Mouse (Mus musculus): ENCODE measurements around the gene Fkbp7. TPM values are rescaled to one million over a fixed set of nuclear protein-coding genes. Genes with fewer than 3 reads are reported as not detected.

Fkbp7 gene
- 12.3 and 13.2 TPM in 2 replicates for total RNA-seq (2015)
- 7.0 and 8.1 TPM in 2 replicates for total RNA-seq (2017)

DNA sequence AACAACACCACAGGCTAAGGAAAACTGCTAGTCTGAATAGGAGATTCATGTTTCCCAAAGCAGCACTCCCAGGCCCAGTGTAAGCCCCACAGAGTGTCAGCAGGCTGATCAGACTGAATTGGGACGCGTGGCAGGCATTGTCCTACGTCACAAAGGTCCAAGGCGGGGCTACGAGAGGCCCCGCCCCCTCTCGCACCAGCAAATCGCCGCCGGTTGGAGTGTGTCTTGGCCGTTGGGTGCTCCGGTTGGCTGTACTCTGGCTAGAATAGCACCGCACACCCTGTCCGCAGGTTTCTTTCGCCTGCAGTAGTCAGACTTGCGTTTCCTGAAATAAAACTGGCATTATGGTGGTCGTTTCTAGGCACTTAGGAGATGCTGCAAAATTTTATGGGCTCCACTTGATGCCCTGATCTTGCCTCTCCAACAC is at the start of gene Fkbp7:
TSS of gene Fkbp7 (minus strand) at position 151 of the 427 bp plus-strand sequence.
- ATAC-seq (ENCODE audit: poor library complexity, severe bottlenecking), result peak; percentile 80

DNA sequence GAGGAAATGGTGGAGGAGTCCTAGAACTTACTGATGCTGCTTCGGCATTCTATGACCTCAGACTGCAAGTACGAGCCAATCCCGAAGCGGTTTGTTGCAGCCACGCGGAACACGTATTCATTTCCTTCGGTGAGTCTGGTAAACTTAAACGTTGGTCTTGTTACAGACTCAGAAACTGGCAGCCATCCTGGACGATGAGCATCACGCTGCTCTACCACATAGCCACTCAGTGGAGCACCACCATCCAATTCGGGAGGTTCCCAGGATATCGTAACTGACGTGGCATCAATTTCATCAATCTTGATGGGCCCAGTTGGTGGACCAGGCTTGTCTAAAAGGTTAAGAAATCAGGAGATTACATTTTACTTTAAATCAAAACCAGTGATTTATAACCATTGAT is 46.7 kb upstream of the Fkbp7 start:
- ATAC-seq (ENCODE audit: poor library complexity, severe bottlenecking), result no peak

DNA sequence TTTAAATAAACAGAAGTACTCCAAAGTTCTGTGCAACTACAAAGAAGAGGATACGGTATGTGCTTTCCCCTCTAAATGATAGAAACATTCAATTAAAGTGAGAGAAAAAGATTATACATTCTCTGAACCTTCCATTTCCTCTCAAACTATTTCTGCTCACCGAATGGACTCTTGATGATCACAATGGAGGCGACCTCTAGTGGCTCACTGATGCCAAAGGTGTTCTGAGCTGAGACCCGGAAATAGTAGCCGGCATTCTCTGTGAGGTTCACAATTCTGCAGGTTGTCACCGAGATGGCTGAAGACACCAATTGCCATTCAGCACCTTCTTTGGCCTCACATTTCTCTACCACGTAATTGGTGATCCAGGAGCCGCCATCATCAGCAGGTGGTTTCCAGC is 42.1 kb upstream of the Fkbp7 start:
- no peak for ATAC-seq (ENCODE audit: poor library complexity, severe bottlenecking)

DNA sequence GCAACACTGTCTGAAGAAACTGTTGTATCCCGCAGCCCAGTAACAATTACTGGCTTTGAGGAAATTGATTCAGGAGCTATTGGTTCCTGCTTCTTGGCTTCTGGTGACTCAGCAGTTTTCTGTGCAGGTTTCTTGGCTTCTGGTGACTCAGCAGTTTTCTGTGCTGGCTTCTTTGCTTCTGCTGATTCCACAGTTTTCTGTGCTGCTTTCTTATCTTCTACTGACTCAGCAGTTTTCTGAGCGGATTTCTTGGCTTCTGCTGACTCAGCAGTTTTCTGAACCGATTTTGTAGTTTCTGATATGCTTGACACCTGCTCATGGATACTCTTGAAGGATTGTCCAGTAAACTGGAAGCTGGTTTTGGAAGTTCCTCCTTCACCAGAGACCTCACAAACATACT is 35.6 kb upstream of the Fkbp7 start:
- ATAC-seq (ENCODE audit: poor library complexity, severe bottlenecking), result no peak

DNA sequence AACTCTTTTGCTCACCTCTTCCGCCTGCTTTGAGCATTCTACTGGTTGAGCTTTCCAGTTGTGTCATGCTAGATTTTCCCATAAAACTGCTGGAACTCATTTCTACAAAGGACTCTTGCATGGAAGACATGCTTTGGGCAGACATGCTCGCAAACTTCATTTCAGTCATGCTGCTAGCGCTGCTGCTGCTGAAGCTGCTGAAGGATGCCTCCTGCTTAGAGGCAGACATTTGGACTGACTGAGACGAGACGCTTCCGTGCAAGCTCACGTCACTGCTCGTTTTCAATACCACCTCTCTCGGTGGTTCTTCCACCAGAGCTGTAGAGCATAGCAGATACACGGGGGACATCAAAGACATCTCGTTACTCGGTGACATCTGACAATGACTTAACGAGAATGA is 32.7 kb upstream of the Fkbp7 start:
- ATAC-seq (ENCODE audit: poor library complexity, severe bottlenecking), result no peak

DNA sequence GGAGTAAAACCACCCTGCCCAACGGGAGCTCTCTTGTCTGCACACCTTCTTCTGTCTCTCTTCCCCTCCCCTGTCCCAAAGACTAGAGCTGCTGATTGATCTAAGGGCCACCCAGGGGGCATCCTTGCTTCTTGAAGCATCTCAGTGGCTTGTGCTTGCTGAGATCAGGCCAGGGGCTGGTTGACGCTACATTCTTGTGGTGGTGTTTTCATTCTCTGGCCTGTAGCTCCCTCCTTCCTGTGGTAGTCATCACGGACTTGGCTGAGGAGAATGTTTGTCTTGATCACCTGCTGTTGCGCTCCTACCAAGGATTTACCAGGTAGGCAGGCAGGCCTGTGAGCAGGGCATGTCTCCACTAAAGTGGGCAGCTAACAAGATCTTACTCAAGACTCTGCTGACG is 29.8 kb upstream of the Fkbp7 start:
- ATAC-seq (ENCODE audit: poor library complexity, severe bottlenecking), result no peak

DNA sequence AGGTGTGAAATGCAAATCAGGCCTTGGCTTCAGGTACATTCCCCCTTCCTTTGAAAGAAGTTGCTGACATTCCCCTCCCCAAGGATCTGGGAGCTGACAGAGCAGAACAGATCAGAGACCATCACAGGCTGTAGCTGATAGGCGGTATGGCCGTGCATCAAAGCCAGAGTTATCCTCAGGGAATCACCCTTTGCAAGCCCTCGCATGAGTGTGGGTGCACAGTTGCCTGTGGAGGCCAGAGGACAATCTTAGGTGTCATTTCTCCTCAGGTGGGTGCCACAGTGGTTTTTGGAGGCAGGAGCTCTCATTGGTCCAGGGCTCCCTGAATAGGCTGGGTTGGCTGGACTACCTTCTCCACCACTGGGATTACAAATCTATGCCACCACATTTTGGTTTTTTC is 29.3 kb upstream of the Fkbp7 start:
- ATAC-seq (ENCODE audit: poor library complexity, severe bottlenecking), result no peak

DNA sequence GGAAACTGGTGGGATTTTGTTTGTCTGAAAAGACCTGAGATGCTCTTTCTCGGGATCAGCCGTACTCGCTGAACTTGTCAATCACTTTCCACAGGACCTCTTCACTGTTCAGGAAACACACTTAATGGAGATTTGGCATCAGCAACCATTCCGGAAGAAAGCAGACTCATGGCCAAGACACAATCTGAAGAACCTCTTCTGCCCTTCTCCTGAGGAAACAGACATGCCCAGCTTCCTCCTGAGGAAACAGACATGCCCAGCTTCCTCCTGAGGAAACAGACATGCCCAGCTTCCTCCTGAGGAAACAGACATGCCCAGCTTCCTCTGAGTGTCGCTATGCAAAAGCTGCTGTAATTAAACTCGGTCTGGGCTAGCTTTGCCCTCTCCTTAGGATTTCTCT is 22.4 kb upstream of the Fkbp7 start:
- ATAC-seq (ENCODE audit: poor library complexity, severe bottlenecking), result no peak

DNA sequence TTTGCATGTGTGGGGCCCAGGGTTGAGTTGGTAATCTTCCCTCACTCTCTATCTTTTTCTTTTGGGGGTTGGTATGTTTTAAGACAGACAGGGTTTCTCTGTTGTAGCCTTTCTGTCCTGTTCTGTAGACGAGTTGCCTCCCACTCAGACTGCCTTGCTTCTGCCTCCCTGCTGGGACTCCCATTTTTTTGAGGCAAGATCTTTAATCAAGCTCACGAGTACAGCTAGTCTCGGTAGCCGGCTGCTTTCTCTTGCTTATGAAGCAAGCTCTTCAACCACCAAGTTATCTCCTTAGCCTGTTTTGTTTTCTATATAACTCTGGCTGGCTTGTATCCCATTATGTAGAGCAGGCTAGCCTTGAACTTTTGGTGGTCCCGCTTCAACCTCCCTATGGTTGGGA is 20.8 kb upstream of the Fkbp7 start:
- no peak for ATAC-seq (ENCODE audit: poor library complexity, severe bottlenecking)

DNA sequence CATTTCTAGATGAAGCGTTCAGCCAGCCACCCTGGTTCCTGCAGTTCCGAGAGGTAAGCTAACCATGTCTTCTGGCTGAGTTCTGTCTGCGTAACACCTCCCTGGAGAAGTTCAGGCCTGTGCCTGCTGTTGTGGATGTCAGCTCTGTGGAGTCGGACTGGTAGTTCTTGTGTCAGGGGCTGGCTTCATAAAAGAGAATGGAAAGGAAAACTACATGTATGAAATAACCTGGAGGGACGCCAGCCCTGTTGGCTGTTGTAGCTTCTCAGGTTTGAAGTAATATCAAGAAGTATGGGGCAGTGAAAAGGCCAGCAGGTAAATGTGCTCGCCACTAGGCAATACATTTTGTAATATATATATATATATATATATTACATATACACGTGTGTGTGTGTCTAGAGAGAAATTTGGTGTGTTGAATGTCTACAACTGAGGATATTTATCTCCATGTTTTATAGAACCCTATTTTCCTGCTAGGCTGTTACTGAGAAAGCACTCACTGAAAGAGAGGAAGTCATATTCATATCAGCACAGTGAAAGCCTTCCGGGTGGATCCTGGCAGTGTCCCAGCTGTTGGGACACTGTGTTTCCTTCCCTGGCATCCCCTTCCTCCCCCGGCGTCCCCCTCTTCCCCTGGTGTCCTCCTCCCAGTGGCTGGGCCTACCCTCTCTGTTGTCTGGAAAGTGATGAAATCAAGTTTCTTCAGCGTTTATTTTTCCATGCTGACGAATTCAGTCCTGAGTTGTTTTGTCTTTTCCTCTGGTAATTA is 17.7 kb upstream of the Fkbp7 start:
- peak; percentile 75 for ATAC-seq (ENCODE audit: poor library complexity, severe bottlenecking)

DNA sequence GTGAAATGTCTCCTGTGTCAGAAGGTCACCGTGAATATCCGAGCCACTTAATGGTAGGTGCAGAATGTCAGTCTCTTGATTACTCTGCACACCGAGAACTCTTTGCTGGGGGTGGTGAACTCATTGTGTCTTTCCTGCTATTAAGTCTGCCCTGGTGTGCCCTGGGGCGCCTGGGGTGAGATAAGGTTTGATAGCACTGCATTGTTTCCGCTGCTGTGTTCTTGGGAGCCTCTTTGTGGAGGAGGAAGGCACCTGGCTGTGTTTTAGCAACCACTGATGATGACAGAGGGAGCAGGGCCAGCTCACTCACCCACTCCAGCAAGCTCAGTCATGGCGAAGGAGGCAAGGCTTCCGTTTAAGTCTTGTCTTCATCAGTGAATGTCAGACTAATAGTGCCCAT is 15.2 kb upstream of the Fkbp7 start:
- no peak for ATAC-seq (ENCODE audit: poor library complexity, severe bottlenecking)

DNA sequence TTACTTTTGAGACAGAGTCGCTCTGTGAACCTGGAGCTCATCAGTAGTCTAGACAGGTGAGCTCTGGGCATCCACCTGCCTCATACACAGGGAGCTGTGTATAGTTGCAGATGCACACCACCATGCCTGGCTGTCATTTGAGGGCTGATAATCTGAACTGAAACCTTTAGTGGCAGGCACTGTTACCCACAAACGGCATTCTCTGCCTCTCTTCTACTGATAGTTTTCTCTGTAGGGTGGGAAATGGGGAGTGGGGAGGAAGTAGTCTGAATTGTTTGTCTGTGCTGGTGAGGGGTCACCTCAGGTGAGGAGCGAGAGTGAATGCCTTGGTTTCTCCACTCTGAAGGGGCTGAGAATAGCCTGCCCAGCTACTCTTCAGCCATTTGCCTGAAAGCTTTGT is 14.7 kb upstream of the Fkbp7 start:
- ATAC-seq (ENCODE audit: poor library complexity, severe bottlenecking), result no peak

DNA sequence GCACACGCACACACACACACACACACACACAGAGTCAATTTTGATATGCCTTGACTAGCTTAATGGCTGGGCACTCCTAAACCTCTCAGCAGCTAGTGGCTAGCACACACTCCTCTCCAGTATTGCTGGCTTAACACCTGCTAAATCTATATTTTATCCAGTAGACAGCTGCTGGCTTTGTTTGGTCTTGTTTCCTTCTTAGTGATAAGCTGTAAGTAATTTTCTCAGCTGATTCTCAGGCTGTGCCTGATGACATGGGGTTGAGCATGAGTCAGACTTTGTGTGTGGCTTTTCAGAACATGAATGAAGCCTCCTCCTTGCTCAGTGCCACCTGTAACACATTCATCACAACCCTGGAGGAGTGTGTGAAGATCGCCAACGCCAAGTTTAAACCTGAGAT is 14.1 kb upstream of the Fkbp7 start:
- no peak for ATAC-seq (ENCODE audit: poor library complexity, severe bottlenecking)

DNA sequence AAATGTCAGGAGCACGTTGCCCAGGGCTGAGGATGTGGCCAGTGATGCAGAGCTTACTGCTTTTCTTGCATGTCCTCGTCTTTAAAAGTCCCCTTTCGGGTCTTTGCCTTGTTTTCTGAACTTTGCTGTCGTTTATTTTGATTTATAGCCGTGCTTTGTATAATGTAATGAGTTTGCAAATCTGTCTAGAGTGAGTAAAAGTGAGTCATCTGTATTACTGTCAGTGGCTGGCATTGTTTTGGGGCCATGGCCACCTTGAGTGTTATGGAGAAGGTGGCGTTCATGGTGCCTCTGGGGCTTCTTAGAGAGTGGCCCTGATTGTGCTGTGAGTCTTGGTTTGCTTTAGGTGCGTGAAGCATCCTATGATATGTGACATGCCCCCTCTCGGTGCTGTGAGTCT is 9.4 kb upstream of the Fkbp7 start:
- ATAC-seq (ENCODE audit: poor library complexity, severe bottlenecking), result no peak

DNA sequence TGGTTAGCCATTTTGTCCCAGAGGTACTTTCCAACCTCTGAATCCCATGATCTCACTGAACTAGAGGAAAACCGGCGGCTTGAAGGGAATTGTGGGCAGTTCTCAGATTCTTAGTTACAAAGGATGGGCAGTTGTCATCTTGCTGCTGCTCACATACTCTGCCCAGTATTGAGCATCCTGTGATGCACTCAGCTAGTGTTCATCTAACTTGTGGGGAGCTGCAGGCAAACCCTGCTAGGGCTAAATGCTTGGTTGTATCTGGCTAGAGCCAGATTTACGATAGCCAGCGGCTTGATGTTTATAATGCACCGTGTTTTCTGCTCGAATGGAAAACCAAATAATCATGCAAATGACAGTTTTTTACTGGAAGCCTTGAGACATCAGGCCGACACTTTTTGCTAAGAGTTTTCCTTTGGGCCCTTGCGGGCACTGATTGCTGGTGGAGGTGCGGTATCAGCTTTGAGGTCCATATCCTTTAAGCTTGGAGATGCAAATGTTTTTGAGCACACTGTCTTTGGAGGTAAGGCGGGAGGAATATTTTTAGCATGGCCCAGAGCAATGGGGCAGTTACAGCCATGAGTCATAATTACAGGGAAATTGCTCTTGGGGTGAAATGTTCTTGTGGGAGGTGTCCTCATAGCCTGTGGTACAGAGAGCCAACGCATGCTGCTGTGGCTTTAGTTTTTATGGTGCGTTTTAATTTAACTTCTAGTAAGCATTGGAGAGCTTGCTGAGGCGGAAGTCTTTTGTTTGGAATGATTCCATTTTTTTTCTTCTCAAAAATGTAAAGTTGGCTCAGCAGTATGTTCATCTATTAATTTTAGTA is 3.7 kb upstream of the Fkbp7 start:
- no peak for ATAC-seq (ENCODE audit: poor library complexity, severe bottlenecking)

DNA sequence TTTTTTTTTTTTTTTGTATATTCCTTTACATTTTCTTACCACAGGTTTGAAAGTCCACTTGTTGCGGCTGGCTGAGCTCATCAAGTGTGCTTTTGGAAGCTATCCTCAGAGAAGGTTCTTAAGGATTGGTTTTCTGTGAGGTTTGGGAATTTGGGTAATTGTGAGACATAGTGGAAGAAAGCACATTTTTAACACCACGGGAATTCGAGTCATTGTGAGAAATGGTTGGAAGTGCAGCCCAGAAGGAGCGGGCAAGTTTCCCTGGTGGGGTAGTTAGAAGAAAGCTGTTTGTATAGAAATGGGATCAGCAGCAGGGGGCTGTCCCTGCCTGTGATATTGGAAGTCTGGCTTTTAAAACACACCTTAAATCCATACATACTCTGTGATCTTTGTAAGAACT is 3.0 kb upstream of the Fkbp7 start:
- no peak for ATAC-seq (ENCODE audit: poor library complexity, severe bottlenecking)

DNA sequence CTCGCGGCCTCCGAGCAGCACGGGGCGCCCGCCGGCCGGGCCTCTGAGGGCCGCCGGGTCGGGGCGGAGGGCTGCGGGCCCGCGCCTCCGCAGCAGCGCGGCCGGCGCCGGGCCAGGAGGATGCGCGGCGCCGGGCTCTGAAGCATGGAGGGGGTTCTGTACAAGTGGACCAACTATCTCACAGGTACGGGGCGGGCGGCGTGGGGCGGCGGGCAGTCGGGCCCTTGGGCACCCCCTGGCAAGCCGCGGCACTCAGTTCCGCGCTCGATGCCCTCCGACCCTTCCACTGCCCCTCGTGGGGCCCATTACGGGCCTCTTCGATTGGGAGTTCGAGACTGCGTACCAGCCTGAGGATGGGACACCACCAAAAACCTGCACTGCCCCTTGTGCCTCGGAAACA is 2.5 kb upstream of the Fkbp7 start:
- ATAC-seq (ENCODE audit: poor library complexity, severe bottlenecking), result no peak

DNA sequence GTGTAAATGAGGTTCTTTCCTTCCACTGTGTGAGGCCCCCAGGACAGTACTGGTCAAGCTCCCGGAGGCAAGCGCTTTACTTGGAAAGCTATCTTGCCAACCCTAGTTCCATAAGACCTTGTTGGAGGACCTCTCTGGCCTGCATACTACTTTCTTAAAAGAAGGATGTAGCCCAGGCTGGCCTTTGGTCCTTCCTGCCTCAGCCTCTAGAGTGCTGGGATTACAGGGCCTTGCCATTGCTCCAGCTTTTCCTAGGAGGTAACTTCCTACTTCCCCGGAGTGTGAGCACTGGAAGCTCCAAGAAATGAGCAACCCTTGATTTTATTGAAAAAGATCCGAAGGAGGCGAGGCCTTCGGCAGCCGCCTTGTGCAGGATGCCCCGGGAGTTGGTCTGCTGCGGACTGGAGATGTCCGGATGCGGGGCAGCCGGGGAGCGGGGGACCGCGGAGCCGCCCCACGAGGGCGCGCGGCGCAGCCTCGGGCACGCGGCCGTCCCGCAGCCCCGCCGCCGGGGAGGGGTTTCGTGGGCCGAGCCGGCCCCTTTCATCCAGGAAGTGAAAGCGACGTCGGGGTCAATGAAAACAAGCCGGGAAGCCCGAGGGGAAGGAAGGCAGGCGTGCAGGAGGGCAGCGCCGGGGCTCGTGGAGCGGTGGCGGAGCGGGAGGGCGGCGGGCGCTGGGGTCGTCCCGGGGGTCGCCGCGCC is 2.0 kb upstream of the Fkbp7 start, which contains the start of gene Plekha3:
TSS of gene Plekha3 (plus strand) at position 557 of the 703 bp plus-strand sequence.
- ATAC-seq (ENCODE audit: poor library complexity, severe bottlenecking), result peak; percentile 71

DNA sequence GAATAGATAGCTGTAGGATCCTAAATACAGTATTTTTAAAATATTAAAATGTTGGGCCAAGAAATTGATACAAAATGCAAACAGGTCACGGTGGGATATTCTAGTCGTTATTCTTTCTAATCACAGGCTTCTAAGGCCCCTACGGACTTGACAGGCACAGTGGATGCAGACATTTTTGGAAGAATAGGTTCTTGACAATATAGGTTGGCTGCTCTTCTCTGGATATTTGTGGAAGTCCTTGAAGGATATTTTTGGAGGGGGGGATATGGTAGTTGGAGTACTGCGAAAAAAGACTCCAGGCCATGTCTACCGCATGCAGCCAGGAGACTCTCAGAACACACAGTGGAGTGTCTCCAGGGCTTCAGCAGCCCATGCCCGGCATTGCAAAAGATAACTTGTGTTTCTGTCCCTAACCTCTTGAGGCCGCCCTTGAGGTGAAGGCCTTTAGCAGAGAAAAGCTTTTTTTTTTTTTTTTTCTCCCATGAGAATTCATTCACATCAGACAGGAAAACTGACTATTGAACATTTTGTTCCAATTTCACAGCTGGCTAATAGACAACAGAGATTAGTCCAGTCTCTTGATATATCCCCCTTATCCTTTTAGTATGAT is 661 bp upstream of the Fkbp7 start:
- peak; percentile 50 for ATAC-seq (ENCODE audit: poor library complexity, severe bottlenecking)

DNA sequence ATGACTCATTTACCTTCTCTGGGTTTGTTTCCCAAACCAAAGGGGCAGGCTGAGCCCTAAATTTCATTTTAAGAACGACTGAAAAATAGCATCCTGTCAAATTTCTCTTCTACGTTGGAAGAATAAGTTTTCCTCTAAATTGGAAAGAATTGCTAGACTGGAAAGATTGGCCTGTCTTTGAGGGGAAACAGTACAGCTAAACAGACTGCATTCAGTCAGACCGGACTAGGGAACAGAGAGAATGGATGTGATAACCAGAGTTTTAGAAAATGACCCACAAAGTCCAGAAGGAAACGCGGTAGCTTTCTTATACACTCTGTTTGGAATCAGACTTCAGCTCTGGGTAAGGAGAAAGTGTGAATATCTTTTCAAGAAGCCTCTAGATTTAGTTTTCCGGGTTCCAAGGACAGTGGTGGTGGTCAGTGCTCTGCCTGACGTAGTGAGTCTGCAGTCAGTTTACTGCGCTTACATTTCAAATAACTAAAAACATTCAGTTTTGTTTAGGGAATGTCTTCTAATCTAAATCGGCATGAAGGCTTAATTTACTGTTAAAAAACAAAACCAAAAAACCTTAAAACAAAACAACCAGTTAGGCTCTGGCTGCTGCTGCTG is 676 bp downstream of the Fkbp7 start:
- ATAC-seq (ENCODE audit: poor library complexity, severe bottlenecking), result no peak

DNA sequence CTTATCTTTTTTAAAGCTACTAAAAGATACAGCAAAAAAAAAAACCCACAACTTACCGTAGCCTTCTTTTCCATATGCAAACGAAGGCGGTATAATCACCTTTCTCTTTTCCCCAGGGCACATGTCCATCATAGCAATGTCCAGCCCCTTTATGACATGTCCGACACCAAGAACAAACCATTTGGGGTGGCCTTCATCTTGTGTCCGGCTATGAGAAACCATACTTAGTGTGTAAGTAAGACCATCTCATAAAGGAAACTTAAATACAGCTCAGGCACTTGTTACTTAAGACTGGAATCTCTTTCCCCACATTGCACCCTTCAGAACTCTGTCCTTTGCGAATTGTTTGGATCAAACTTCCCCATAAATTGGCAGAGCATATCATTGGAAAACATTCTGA is 1.3 kb downstream of the Fkbp7 start:
- no peak for ATAC-seq (ENCODE audit: poor library complexity, severe bottlenecking)
